Mouse (Mus musculus): Measurements from ENCODE around the gene Tmem255b. TPM values are rescaled to one million over a fixed set of nuclear protein-coding genes. Genes with fewer than 3 reads are reported as not detected.

Tmem255b gene
- polyA plus RNA-seq, 1 experiment = 1.0 TPM

DNA sequence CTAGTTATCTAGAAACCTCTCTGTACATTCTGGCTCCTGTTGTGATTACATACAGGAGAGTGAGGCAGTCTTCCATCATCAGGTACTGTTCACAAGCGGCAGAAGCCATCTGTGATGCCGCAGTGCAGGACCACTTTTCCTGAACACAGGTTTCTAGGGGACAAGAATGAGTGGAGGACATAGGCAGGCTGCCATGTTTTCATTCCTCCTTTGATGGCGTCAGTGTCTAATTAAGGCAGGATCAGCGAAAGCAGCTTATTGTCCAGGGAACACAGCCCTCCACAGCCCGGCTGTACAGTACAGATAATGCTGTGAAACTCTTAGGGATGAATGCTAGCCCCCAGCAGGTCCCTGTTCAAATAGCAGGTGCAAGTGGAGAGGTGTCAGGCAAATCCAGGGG lies 29.0 kb upstream of the Tmem255b start:
- WGBS = 69% methylated on average over 5 of the region's 5 CpGs
- DNase-seq = no peak
- Histone ChIP-seq H3K27ac (ENCODE audit: insufficient read depth, low read length) (no peak overlapping the region), H3K27me3 (ENCODE audit: control insufficient read depth, insufficient read depth, low read length) (no peaks in the 10 kb centered on the region), H3K4me3 (replicated peaks; ENCODE audit: insufficient read depth, low read depth, low read length) (no peak overlapping the region), H3K4me1 (ENCODE audit: control insufficient read depth, insufficient read depth, low read length) (no peaks in the 10 kb centered on the region)
- TF ChIP-seq CTCF (IDR thresholded peaks at IDR 0.05; ENCODE audit: borderline replicate concordance, insufficient read depth, low read depth, low read length) (no peak), POLR2A (IDR thresholded peaks at IDR 0.05; ENCODE audit: borderline replicate concordance, insufficient read depth, low read length) (no peak)

DNA sequence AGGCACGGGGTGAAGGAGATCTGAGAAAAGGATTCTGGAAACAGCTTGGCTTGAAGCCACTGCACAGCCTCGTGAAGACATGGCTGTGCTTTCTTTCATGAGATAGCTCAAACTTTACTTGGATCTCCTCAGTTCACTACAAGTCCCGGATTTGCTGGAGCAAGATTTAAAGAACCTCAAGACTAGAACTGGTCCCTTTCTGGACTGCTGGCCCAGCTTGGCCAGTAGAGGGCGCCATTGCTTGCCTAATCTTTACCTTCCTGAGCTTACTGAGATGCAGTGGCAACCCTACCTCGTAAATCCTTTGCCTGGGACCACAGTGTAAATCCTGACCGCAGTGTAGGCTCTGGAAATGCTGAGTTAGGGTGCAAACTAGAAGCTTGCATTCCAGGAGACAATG lies 23.4 kb upstream of the Tmem255b start:
- peak; percentile 57 to 67 for DNase-seq
- TF ChIP-seq POLR2A (IDR thresholded peaks at IDR 0.05; ENCODE audit: borderline replicate concordance, insufficient read depth, low read length) (no peak), CTCF (IDR thresholded peaks at IDR 0.05; ENCODE audit: borderline replicate concordance, insufficient read depth, low read depth, low read length) (peak; percentile 84)
- no peaks in the 10 kb centered on the region for H3K4me1 ChIP-seq (ENCODE audit: control insufficient read depth, insufficient read depth, low read length)
- no peaks in the 10 kb centered on the region for H3K27me3 ChIP-seq (ENCODE audit: control insufficient read depth, insufficient read depth, low read length)
- H3K27ac ChIP-seq (ENCODE audit: insufficient read depth, low read length) = no peak overlapping the region
- no peak overlapping the region for H3K4me3 ChIP-seq (replicated peaks; ENCODE audit: insufficient read depth, low read depth, low read length)
- WGBS = 23% methylated on average over 6 of the region's 6 CpGs

DNA sequence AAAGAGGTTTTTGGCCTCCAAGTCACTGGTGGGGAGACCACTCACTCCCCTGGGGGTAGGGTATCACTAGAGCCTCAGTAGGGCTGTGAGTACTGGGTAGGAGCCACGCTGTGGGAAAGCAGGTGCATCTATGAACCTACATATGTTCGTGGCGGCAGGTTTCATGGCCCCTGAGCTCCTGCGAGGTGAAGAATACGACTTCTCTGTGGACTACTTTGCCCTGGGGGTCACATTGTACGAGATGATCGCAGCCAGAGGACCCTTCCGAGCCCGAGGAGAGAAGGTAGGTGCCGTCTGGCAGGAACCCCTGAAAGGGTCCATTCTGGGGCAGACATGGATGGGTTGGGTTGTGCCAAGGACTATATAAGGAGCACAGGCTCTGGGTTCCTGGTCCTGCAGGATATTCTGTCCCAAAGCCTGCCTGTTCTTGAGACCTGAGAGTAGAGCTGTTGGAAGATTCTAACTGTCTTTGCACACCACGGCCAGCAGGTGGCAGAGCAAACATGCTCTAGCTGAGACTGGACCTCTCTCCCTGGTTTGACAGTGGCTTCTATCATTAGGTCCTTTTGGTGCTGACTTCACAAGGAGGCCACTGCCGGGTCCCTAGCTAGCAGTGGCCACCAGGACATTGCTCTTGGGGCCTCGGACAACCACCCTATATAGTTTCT lies 22.0 kb upstream of the Tmem255b start:
- peak; percentile 43 to 63 for DNase-seq
- TF ChIP-seq CTCF (IDR thresholded peaks at IDR 0.05; ENCODE audit: borderline replicate concordance, insufficient read depth, low read depth, low read length) (peak; percentile 92), POLR2A (IDR thresholded peaks at IDR 0.05; ENCODE audit: borderline replicate concordance, insufficient read depth, low read length) (no peak)
- H3K27ac ChIP-seq (ENCODE audit: insufficient read depth, low read length) = no peak overlapping the region
- no peaks in the 10 kb centered on the region for H3K4me1 ChIP-seq (ENCODE audit: control insufficient read depth, insufficient read depth, low read length)
- WGBS = 60% methylated on average over 13 of the region's 13 CpGs
- no peaks in the 10 kb centered on the region for H3K27me3 ChIP-seq (ENCODE audit: control insufficient read depth, insufficient read depth, low read length)
- H3K4me3 ChIP-seq (replicated peaks; ENCODE audit: insufficient read depth, low read depth, low read length) = no peak overlapping the region

DNA sequence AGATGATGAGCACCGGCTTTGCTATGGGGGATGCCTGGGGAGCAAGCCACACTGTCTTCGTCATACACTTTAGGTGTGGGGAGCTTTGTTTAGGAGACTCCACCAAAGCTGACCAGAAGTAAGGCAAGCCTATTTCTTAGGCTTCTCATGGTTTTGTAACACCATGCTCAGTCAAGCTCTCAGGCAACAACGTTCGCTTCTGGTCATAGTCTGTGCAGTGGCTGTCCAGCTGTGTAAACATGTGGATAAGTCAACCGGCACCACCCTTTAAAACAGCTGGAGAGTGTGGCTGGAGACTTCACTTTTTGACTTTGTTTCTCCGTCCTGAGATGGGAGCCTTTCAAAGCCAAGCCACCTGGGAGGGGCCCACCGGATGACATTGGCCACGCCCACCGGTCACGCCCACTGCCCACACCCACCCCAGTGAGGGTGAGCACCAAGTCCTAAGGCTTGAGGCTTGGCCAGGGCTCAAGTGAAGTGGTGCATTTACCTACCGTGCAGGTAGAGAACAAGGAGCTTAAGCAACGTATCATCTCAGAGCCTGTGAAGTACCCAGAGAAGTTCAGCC lies 21.1 kb upstream of the Tmem255b start:
- H3K27ac ChIP-seq (ENCODE audit: insufficient read depth, low read length) = no peak overlapping the region
- H3K27me3 ChIP-seq (ENCODE audit: control insufficient read depth, insufficient read depth, low read length) = no peaks in the 10 kb centered on the region
- TF ChIP-seq POLR2A (IDR thresholded peaks at IDR 0.05; ENCODE audit: borderline replicate concordance, insufficient read depth, low read length) (no peak), CTCF (IDR thresholded peaks at IDR 0.05; ENCODE audit: borderline replicate concordance, insufficient read depth, low read depth, low read length) (no peak)
- H3K4me3 ChIP-seq (replicated peaks; ENCODE audit: insufficient read depth, low read depth, low read length) = no peak overlapping the region
- WGBS = 60% methylated on average over 12 of the region's 12 CpGs
- DNase-seq = no peak
- no peaks in the 10 kb centered on the region for H3K4me1 ChIP-seq (ENCODE audit: control insufficient read depth, insufficient read depth, low read length)

DNA sequence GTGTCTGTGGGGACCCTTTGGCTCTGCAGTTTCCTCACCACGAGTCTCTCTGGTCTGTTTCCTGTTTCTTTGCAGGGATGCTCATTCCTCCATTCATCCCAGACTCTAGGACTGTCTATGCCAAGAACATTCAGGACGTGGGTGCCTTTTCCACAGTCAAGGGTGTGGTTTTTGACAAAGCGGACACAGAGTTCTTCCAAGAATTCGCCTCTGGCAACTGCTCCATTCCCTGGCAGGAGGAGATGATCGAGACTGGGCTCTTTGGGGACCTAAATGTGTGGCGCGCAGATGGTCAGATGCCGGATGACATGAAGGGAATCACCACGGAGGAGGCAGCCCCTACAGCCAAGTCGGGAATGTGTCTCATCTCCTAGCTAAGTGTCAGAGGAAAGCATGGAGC lies 19.1 kb upstream of the Tmem255b start:
- no peak for DNase-seq
- H3K4me3 ChIP-seq (replicated peaks; ENCODE audit: insufficient read depth, low read depth, low read length) = no peak overlapping the region
- no peaks in the 10 kb centered on the region for H3K27me3 ChIP-seq (ENCODE audit: control insufficient read depth, insufficient read depth, low read length)
- 13% methylated on average over 10 of the region's 10 CpGs for WGBS
- H3K27ac ChIP-seq (ENCODE audit: insufficient read depth, low read length) = no peak overlapping the region
- TF ChIP-seq CTCF (IDR thresholded peaks at IDR 0.05; ENCODE audit: borderline replicate concordance, insufficient read depth, low read depth, low read length) (no peak), POLR2A (IDR thresholded peaks at IDR 0.05; ENCODE audit: borderline replicate concordance, insufficient read depth, low read length) (no peak)
- no peaks in the 10 kb centered on the region for H3K4me1 ChIP-seq (ENCODE audit: control insufficient read depth, insufficient read depth, low read length)

DNA sequence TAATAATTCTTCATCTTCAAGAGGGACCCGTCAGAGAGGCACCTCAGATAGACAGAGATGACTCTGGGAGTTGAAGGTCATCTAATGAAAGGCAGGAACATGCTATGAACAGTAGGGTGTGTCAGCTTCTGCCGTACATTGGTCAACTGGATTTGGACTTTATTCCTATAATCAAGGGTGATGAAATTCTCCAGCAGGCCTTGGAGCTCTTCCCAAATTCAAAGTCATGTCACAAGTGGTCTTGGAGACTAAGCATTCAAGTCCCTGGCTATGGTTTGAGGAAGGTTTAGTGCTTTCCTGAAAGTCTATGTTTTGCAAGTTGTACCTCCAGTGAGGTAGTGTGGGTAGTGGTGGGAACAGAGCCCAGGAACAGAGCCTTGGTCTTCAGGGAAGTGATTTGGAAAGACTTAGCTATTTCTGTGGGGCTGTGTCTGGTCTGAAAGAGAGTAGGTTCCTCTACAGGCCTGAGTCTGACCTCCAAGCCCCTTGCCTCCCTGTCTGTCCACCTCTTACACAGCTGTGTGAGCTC lies 15.8 kb upstream of the Tmem255b start:
- no peaks in the 10 kb centered on the region for H3K4me1 ChIP-seq (ENCODE audit: control insufficient read depth, insufficient read depth, low read length)
- no peak for DNase-seq
- H3K27ac ChIP-seq (ENCODE audit: insufficient read depth, low read length) = no peak overlapping the region
- H3K4me3 ChIP-seq (replicated peaks; ENCODE audit: insufficient read depth, low read depth, low read length) = no peak overlapping the region
- TF ChIP-seq POLR2A (IDR thresholded peaks at IDR 0.05; ENCODE audit: borderline replicate concordance, insufficient read depth, low read length) (no peak), CTCF (IDR thresholded peaks at IDR 0.05; ENCODE audit: borderline replicate concordance, insufficient read depth, low read depth, low read length) (no peak)
- no peaks in the 10 kb centered on the region for H3K27me3 ChIP-seq (ENCODE audit: control insufficient read depth, insufficient read depth, low read length)
- 82% methylated on average over 2 of the region's 2 CpGs for WGBS

DNA sequence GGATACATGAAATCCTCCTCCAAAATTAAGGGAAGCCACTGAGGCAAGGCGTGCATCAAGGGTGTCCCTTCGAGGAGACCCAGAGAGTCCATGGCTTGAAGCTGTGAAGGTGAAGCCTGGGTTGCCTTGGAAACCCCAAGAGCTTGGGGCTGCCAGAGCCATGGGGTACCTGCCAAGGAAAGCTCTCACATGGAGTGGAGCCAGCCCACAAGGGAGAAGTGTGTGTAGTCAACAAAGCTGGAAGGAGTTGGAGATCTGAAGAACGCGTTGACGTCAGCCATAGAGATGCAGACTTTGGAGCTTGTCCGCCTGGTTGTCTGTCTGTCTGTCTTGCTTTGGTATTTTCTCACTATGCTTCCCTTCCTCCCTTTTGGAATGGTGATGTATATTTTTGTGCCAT lies 14.0 kb upstream of the Tmem255b start:
- TF ChIP-seq CTCF (IDR thresholded peaks at IDR 0.05; ENCODE audit: borderline replicate concordance, insufficient read depth, low read depth, low read length) (no peak), POLR2A (IDR thresholded peaks at IDR 0.05; ENCODE audit: borderline replicate concordance, insufficient read depth, low read length) (no peak)
- no peak for DNase-seq
- Histone ChIP-seq H3K27me3 (ENCODE audit: control insufficient read depth, insufficient read depth, low read length) (no peaks in the 10 kb centered on the region), H3K4me3 (replicated peaks; ENCODE audit: insufficient read depth, low read depth, low read length) (no peak overlapping the region), H3K27ac (ENCODE audit: insufficient read depth, low read length) (no peak overlapping the region), H3K4me1 (ENCODE audit: control insufficient read depth, insufficient read depth, low read length) (no peaks in the 10 kb centered on the region)
- 43% methylated on average over 6 of the region's 6 CpGs for WGBS

DNA sequence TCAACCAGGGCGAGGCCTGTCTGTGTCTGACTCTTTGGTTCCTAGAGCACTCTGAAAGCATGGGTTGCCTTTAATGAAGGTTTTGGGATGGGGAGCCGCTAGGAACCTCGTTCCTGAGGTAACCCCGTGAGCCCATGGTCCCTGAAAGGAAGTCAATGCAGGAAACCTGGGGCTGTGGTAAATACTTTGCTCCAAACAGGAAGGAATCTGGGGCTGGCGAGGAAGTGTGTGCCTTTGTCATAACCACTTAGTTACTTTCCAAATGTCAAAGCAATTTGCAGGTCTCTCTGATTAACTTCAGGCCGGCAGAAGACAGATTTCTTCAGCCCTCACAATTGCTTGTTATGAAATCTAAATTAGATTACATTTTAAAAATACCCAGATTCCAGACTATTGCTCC lies 7.6 kb upstream of the Tmem255b start:
- Histone ChIP-seq H3K4me1 (ENCODE audit: control insufficient read depth, insufficient read depth, low read length) (no peaks in the 10 kb centered on the region), H3K27me3 (ENCODE audit: control insufficient read depth, insufficient read depth, low read length) (no peaks in the 10 kb centered on the region), H3K4me3 (replicated peaks; ENCODE audit: insufficient read depth, low read depth, low read length) (no peak overlapping the region), H3K27ac (ENCODE audit: insufficient read depth, low read length) (no peak overlapping the region)
- 82% methylated on average over 6 of the region's 6 CpGs for WGBS
- DNase-seq = no peak
- TF ChIP-seq CTCF (IDR thresholded peaks at IDR 0.05; ENCODE audit: borderline replicate concordance, insufficient read depth, low read depth, low read length) (no peak), POLR2A (IDR thresholded peaks at IDR 0.05; ENCODE audit: borderline replicate concordance, insufficient read depth, low read length) (no peak)
